Mouse (Mus musculus) testis, postnatal 10 days (tissue): Measurements from ENCODE around the gene Zfp81.
A peak's percentile ranks its signal among the peaks of the same experiment; 100 is the strongest.
"Not testable (repeated sequence)": the region's sequence is repeated elsewhere in the genome, so short reads cannot be mapped to it uniquely, and the experiment has no call there.

ENCODE experiments used
- DNase-seq: peaks from one replicate; pipeline ENCODE4 v3.0.0; 2021; ENCODE audit warnings: low spot score

Zfp81 gene

GRCm38 (mm10) chr17:33358411-33359384 lies at the start of gene Zfp81:
Gene Zfp81 (minus strand): TSS chr17:33358878.
- DNase-seq, result peak; percentile 83

GRCm38 (mm10) chr17:33394182-33395034 lies 35.7 kb upstream of the Zfp81 start, which contains the start of gene Zfp101:
Gene Zfp101 (minus strand): TSS chr17:33394641.
- peak; percentile 86 for DNase-seq

- no peak for DNase-seq
These were observed 33.6 kb upstream of the Zfp81 start for GRCm38 (mm10) chr17:33392271-33392670.

DNA sequence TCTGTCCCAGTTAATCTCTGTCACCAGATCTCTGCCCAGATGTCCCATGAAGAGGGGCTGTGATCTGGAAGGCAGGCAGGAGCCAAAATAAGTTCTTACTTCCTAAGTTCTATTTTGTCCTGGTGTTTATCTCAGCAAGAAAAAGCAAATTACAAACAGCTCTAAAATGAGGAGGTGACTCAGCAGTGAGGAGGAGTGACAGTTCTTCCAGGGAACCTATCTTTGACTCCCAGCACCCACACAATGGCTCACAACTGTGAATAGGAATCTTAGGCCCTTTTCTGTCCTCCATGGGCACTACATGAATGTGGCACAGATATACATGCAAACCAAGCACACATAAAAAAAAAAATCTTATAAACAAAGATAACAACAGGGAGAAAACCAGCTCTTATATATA lies 27.0 kb upstream of the Zfp81 start:
- DNase-seq, result no peak

- no peak for DNase-seq
These were observed 14.1 kb upstream of the Zfp81 start for GRCm38 (mm10) chr17:33372795-33373194.

DNA sequence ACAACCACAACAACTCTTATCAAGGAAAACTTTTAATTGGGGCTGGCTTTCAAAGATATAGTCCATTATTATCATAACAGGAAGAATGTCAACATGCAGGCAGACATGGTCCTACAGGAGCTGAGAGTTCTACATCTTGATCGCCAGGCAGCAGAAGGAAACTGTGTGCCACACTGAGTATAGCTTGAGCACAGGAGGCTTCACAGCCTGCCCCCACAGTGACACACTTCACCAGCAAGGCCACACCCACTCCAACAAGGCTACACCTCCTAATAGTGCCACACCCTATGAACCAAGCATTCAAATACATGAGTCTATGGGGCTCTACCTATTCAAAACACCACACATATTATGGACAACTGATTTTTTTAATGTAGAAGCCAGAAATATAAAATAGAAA lies 5.7 kb downstream of the Zfp81 start:
- no peak for DNase-seq

DNA sequence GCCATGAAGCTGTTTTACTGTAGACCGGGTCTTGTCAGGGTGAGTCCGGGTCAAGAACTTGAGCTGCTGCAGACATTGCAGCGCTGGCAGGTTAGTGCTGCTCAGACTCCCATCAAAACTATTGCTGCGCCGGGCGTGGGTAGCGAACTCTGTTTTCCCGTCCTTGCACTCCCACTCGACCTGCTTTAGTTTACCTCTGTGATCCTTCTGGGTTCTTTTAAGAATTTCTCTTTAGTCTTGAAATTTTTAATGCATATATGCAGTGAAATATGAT lies 68.9 kb downstream of the Zfp81 start:
- DNase-seq, result not testable (repeated sequence)

- DNase-seq, result not testable (repeated sequence)
These were observed 69.4 kb downstream of the Zfp81 start, which contains the start of gene Zfp955b for GRCm38 (mm10) chr17:33289039-33289875. Gene Zfp955b (plus strand): TSS chr17:33289544.
